Mouse (Mus musculus) brown adipose tissue, adult 24 weeks (tissue): ENCODE results near the gene Ccdc146. TPM values are rescaled to one million over a fixed set of nuclear protein-coding genes. Genes with fewer than 3 reads are reported as not detected.
"Not testable (repeated sequence)": the region's sequence is repeated elsewhere in the genome, so short reads cannot be mapped to it uniquely, and the experiment has no call there.

ENCODE experiments used
- H3K27ac ChIP-seq: fragments of 200-500 bp; replicated peaks from 2 replicates; pipeline ENCODE4 v1.5.1; 2012; ENCODE audit warnings: low read depth, mild to moderate bottlenecking, low read length
- H3K4me1 ChIP-seq: fragments of 200-500 bp; 2 replicates; pipeline ENCODE4 v1.6.1; 2012; ENCODE audit warnings: low read length, mixed read lengths; ENCODE audit not compliant: control insufficient read depth, insufficient read depth, insufficient read length
- H3K4me3 ChIP-seq: fragments of 200-500 bp; 2 replicates; pipeline ENCODE4 v1.5.1; 2012; ENCODE audit warnings: low read depth, mild to moderate bottlenecking, low read length, moderate library complexity; ENCODE audit not compliant: insufficient read depth
- polyA plus RNA-seq: library from polyadenylated mRNA; stranded (reverse); fragments of >200 nt; gene quantifications from 2 replicates; pipeline ENCODE4 v1.2.4, GENCODE M21; 2012; ENCODE audit not compliant: missing spikeins, insufficient read depth, insufficient read length

Ccdc146 gene
- polyA plus RNA-seq, 1 experiment: not detected

GRCm38 (mm10) chr5:21373180-21373518, 51.3 kb downstream of the Ccdc146 start:
- Histone ChIP-seq H3K27ac (no peak overlapping the region), H3K4me3 (peak overlapping the region; percentile 60), H3K4me1 (no peaks in the 10 kb centered on the region)

GRCm38 (mm10) chr5:21372493-21373179, 51.8 kb downstream of the Ccdc146 start, which contains the start of gene Fgl2:
TSS of gene Fgl2 (plus strand) at chr5:21372642.
- H3K4me3 ChIP-seq: peak within 1 kb of the TSS; percentile 60
- H3K27ac ChIP-seq: no peak within 1 kb of the TSS
- H3K4me1 ChIP-seq: no peaks in the 10 kb centered on the region

DNA sequence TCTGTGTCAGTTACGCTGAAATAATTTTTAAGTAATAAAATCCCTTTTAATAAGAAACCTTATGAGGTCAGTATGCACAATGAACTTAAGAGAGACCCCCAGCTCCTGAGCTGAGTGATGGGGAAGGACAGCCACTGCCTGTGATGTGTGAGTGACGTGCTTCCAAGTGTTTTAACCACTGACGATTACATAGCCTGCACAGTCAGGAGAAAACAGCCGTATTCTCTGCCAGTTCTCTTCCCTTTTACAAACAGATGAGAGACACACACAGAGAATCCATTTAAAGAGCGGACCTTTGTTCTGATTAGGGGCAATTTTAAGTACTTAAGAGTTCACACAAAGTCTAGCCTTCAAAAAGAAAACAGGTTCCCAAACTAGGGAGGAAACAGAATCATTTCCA, 52.6 kb downstream of the Ccdc146 start:
- no peak overlapping the region for H3K27ac ChIP-seq
- H3K4me3 ChIP-seq: no peak overlapping the region
- no peaks in the 10 kb centered on the region for H3K4me1 ChIP-seq

DNA sequence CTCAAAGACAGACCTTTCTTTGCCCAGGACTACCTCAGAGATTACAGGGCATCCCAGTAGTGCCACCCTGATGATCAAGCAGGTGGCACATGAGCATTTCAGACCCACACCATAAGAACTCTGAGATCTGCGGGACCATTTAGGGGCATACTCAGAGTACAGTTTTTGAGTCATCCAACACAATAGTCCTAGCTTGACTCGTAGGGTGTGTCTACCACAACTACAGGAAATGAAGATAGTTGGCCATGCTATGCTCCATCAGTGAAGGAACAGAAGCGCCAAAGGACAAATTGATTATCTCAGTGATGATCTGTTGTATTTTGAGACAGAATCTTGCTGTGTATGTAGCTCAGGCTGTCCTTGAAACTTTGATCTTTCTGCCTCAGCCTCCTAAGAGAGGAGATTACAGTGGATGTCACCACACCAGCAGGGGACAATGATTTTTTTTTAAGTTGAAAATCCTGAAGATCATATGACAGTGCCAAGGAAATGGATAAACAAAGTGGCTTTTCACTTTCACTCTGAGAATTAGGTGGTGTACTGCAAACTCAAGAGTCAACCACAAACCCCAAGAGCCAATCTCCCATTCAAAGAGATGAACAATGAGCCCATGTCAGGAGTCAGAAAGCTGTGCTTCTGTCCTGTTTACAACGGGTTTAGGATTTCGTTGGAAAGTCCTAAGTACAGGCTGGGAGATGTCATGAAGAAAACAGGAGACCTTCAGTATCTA, 54.1 kb downstream of the Ccdc146 start:
- Histone ChIP-seq H3K4me1 (no peaks in the 10 kb centered on the region), H3K4me3 (no peak overlapping the region), H3K27ac (no peak overlapping the region)

GRCm38 (mm10) chr5:21367514-21367913, 57.0 kb downstream of the Ccdc146 start:
- H3K4me3 ChIP-seq: no peak overlapping the region
- H3K27ac ChIP-seq: no peak overlapping the region
- H3K4me1 ChIP-seq: no peaks in the 10 kb centered on the region

GRCm38 (mm10) chr5:21366338-21367053, 58.0 kb downstream of the Ccdc146 start:
- no peaks in the 10 kb centered on the region for H3K4me1 ChIP-seq
- H3K27ac ChIP-seq: no peak overlapping the region
- no peak overlapping the region for H3K4me3 ChIP-seq

- H3K27ac ChIP-seq: no peak overlapping the region
Observed at GRCm38 (mm10) chr5:21363343-21363742, 61.1 kb downstream of the Ccdc146 start.

GRCm38 (mm10) chr5:21358648-21359047, 65.8 kb downstream of the Ccdc146 start:
- Histone ChIP-seq H3K4me1 (no peaks in the 10 kb centered on the region), H3K27ac (no peak overlapping the region), H3K4me3 (no peak overlapping the region)

More at GRCm38 (mm10) chr5:21363343-21363742, 61.1 kb downstream of the Ccdc146 start:
- H3K4me1 ChIP-seq: no peaks in the 10 kb centered on the region
- no peak overlapping the region for H3K4me3 ChIP-seq

GRCm38 (mm10) chr5:21351678-21352077, 72.8 kb downstream of the Ccdc146 start:
- no peak overlapping the region for H3K27ac ChIP-seq

DNA sequence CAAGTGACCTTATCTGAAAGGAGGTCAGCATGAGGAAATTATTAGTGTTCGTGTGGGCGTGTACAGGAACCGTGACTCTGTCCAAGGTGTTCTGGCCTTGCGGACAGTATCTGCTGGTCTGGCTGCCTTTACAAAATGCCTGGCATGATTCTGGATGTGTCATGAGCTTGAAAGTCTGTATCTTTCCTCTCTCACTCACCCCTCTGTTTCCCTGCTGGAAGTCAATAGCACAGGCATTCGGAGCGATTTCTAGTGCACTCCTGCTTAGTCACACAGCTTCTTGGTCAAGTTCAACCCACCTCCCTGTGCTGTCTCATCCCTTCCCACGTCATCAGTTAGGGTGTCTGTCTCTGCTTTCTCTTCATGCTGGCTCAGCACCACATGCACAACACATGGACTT, 76.1 kb downstream of the Ccdc146 start:
- no peak overlapping the region for H3K27ac ChIP-seq
- H3K4me1 ChIP-seq: no peaks in the 10 kb centered on the region
- H3K4me3 ChIP-seq: no peak overlapping the region

More at GRCm38 (mm10) chr5:21351678-21352077, 72.8 kb downstream of the Ccdc146 start:
- Histone ChIP-seq H3K4me1 (no peaks in the 10 kb centered on the region), H3K4me3 (no peak overlapping the region)

- H3K27ac ChIP-seq: not testable (repeated sequence)
Observed at GRCm38 (mm10) chr5:21342265-21342664, 82.2 kb downstream of the Ccdc146 start.

GRCm38 (mm10) chr5:21332119-21332518, 92.4 kb downstream of the Ccdc146 start:
- H3K27ac ChIP-seq: no peak overlapping the region
- H3K4me1 ChIP-seq: no peaks in the 10 kb centered on the region
- H3K4me3 ChIP-seq: no peak overlapping the region

More at GRCm38 (mm10) chr5:21342265-21342664, 82.2 kb downstream of the Ccdc146 start:
- H3K4me1 ChIP-seq, H3K4me3 ChIP-seq: not testable (repeated sequence)

- Histone ChIP-seq H3K4me1 (no peaks in the 10 kb centered on the region), H3K4me3 (no peak overlapping the region), H3K27ac (no peak overlapping the region)
Observed at GRCm38 (mm10) chr5:21331656-21332055, 92.8 kb downstream of the Ccdc146 start.

DNA sequence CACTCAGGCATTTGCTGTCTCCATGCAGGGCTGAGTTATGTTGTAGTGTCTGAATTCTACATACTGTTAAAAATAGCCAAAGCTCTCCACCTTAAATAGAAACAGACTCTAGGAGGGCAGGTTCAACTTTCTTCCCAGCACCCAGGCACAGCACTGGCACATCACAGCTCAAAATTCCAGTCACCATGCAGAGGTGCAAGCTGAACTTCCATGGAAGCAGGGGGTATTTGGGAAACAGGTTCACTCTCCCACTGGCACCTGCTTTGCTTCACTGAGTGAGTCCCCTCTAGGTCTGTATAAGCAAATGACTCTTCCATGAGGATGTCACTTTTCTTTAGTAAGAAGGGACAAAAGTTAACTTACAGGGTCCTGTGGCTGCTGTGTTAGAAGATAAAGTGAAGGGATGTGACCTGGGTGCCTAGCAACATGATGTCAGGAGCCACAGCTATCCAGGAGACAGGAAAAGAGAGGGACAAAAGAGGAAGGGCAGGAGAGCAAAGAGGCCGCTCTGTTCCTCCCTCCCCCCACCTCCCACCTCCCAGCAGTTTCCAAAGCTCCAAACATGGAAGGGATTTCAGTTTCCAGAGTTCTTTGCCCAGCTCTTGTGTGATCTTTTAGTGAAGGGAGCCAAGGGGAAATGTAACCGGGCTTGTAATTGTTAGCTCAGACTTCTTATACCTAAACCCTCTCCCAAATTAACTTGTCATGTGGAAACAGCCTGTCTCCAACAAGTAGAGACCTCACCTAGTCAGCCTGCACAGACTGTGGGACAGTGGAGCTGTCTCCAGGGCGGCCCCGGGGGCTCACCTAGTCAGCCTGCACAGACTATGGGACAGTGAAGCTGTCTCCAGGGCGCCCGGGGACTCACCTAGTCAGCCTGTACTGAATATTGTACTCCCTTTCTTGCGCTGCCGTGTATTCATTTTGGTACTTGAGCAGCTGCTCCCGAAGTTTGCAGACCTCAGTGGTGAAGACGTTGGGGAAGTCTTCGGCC, 94.5 kb downstream of the Ccdc146 start:
- H3K27ac ChIP-seq: no peak overlapping the region
- no peaks in the 10 kb centered on the region for H3K4me1 ChIP-seq
- H3K4me3 ChIP-seq: no peak overlapping the region
